Mouse (Mus musculus) stomach, postnatal 0 days (tissue): ENCODE results near the gene Elmo1. TPM values are rescaled to one million over a fixed set of nuclear protein-coding genes. Genes with fewer than 3 reads are reported as not detected.

ENCODE experiments used
- ATAC-seq: fragments of 200-750 bp; cut with Nextera tagmentation; 2 replicates; pipeline ENCODE4 v1.8.0; 2017; ENCODE audit not compliant: low FRiP score, low TSS enrichment
- DNase-seq: peaks from one replicate; pipeline ENCODE4 v3.0.0-alpha.2; 2016; ENCODE audit warnings: low spot score
- H3K27ac ChIP-seq: fragments of 300-500 bp; sonication (generic); replicated peaks from 2 replicates; pipeline ENCODE4 v1.5.1; 2014; ENCODE audit warnings: mild to moderate bottlenecking, control low read depth
- H3K27me3 ChIP-seq: fragments of 300-500 bp; sonication (generic); 2 replicates; pipeline ENCODE4 v1.6.1; 2014; ENCODE audit warnings: low read length; ENCODE audit not compliant: control insufficient read depth, insufficient read depth
- H3K36me3 ChIP-seq: fragments of 300-500 bp; sonication (generic); 2 replicates; pipeline ENCODE4 v1.6.1; 2014; ENCODE audit warnings: low read length, mixed read lengths; ENCODE audit not compliant: control insufficient read depth, insufficient read depth
- H3K4me1 ChIP-seq: fragments of 300-500 bp; sonication (generic); replicated peaks from 2 replicates; pipeline ENCODE4 v1.6.1; 2014; ENCODE audit warnings: antibody characterized with exemption; ENCODE audit not compliant: control insufficient read depth, insufficient read depth
- H3K4me2 ChIP-seq: fragments of 300-500 bp; sonication (generic); replicated peaks from 2 replicates; pipeline ENCODE4 v1.6.1; 2014; ENCODE audit warnings: low read depth, mild to moderate bottlenecking, control low read depth, moderate library complexity
- H3K4me3 ChIP-seq: fragments of 300-500 bp; sonication (generic); 2 replicates; pipeline ENCODE4 v1.5.1; 2014; ENCODE audit warnings: low read depth, low read length, control low read depth
- H3K9ac ChIP-seq: fragments of 300-500 bp; sonication (generic); 2 replicates; pipeline ENCODE4 v1.6.1; 2014; ENCODE audit warnings: mild to moderate bottlenecking, low read length, control low read depth, mixed read lengths
- H3K9me3 ChIP-seq: fragments of 300-500 bp; sonication (generic); 2 replicates; pipeline ENCODE4 v1.6.1; 2016; ENCODE audit warnings: low read length; ENCODE audit not compliant: control insufficient read depth
- CTCF ChIP-seq: IDR thresholded peaks from 2 replicates; pipeline ENCODE4 v1.5.1; 2016; ENCODE audit warnings: antibody characterized with exemption, low read depth, mild to moderate bottlenecking, moderate library complexity
- EP300 ChIP-seq: optimal IDR thresholded peaks from 2 replicates; pipeline ENCODE3; 2016; ENCODE audit warnings: antibody characterized with exemption
- WGBS: fragments of 180-500 bp; shearing (Covaris S2); extraction: QIAGEN DNeasy Blood & Tissue Kit; methylation state at CpG from one replicate; pipeline ENCODE4 v1.1.7; 2014; 5-methylcytosine and 5-hydroxymethylcytosine counted together
- polyA plus RNA-seq: library from polyadenylated mRNA; unstranded; fragments of >200 nt; fragmentation: Nextera tagmentation; extraction: Ambion mirVana; gene quantifications from 2 replicates; pipeline ENCODE4 v1.2.1, GENCODE M21; 2015

Elmo1 gene
- polyA plus RNA-seq, 1 experiment from 2014 or later: 5.0 TPM

DNA sequence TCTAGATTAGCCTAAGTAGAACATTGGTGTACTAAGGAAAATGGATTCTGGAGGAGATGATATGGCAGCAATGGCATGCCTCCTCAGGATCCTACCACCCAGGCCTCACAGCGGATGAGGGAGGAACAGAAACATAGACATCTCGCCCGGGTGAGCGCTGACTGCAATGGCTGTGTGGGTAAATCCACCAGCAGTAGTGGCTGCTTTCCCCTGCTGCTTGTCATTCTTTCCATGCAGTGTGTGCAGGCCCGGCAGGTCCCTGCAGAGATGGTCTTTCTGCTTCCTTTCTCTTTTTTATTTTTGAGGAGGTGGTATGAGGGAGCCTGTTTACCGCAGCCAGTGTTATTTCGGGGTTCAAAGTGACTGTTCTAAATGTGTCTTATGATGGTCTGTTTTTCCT is 143.3 kb downstream of the Elmo1 start:
- Histone ChIP-seq H3K9ac (no peak overlapping the region), H3K9me3 (no peaks in the 10 kb centered on the region), H3K4me2 (no peak overlapping the region), H3K4me3 (no peak overlapping the region), H3K4me1 (no peaks in the 10 kb centered on the region), H3K27ac (no peak overlapping the region), H3K36me3 (no peaks in the 10 kb centered on the region), H3K27me3 (no peaks in the 10 kb centered on the region)
- 89% methylated on average over 7 of the region's 7 CpGs for WGBS
- no peak for TF ChIP-seq CTCF
- no peak for TF ChIP-seq EP300
- ATAC-seq (no peak), DNase-seq (no peak)

DNA sequence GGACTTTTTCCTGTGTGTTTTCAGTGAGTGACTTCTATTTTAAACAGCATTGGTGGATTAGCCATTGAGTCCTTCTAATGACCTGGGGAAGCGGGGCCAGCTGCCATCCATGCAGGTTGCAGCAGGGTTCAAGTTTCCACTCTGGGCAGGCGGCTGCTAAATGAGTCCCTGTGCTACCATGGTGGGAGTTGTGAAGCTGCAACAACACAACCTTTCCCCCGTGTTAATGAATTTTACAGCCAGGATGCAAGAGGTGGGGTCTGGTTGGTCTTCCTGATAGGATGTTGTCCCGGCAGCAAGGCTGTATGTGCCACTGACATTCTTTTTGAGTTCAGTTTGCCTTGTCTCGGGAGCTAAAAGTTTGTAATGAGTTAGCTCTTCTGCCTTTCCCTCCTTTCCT is 147.2 kb downstream of the Elmo1 start:
- Histone ChIP-seq H3K27ac (no peak overlapping the region), H3K4me1 (no peaks in the 10 kb centered on the region), H3K4me2 (no peak overlapping the region), H3K36me3 (no peaks in the 10 kb centered on the region), H3K4me3 (no peak overlapping the region), H3K9me3 (no peaks in the 10 kb centered on the region), H3K27me3 (no peaks in the 10 kb centered on the region), H3K9ac (no peak overlapping the region)
- WGBS: 67% methylated on average over 5 of the region's 5 CpGs
- DNase-seq (no peak), ATAC-seq (no peak)
- TF ChIP-seq CTCF (no peak), EP300 (no peak)

DNA sequence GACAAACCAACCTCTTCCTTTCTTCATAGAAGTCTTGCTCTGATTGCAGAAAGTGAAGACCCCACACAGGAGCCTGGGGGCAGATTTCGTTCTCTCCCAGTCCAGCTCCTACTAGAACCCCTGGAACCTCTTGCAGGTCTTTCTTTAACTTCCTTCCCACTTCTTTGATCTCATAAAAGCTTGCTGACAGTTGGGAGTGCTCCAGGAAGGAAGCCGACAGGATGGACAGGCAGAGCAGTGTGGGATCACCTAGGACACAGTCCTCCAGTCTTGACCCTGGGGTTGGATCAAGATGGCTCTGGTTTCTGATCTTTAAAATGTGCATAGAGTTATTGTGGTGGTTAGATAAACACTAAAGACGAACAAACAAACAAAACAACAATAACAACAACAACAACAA is 147.8 kb downstream of the Elmo1 start:
- no peak for ATAC-seq
- no peaks in the 10 kb centered on the region for H3K27me3 ChIP-seq
- H3K4me1 ChIP-seq: no peaks in the 10 kb centered on the region
- DNase-seq: no peak
- H3K9me3 ChIP-seq: no peaks in the 10 kb centered on the region
- H3K4me3 ChIP-seq: no peak overlapping the region
- H3K27ac ChIP-seq: no peak overlapping the region
- H3K4me2 ChIP-seq: no peak overlapping the region
- 65% methylated on average over 3 of the region's 3 CpGs for WGBS
- H3K36me3 ChIP-seq: no peaks in the 10 kb centered on the region
- TF ChIP-seq EP300 (no peak), CTCF (no peak)
- no peak overlapping the region for H3K9ac ChIP-seq

DNA sequence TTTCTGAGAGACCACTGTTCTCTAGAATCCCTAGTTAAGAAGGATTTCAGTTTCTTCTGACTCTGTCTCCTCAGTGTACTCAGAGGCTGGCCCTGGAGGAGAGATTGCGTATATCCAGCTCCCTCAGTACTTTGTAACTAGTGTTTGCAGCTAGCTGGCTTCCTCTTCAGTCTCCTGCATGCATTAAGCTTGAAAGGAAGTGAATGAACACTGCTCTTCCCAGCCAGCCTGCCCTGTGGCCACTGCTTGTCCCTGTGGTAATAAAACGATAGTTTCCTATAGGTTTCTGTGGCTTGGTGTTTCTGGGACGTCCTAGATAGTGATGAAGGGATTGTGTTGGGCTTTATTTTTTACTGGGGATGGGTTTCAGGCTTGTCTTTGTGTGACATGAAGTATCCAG is 148.3 kb downstream of the Elmo1 start:
- 77% methylated on average over 3 of the region's 3 CpGs for WGBS
- no peak for DNase-seq
- Histone ChIP-seq H3K27me3 (no peaks in the 10 kb centered on the region), H3K27ac (no peak overlapping the region), H3K4me2 (no peak overlapping the region), H3K4me1 (no peaks in the 10 kb centered on the region), H3K4me3 (no peak overlapping the region), H3K36me3 (no peaks in the 10 kb centered on the region), H3K9me3 (no peaks in the 10 kb centered on the region), H3K9ac (no peak overlapping the region)
- TF ChIP-seq CTCF: no peak
- no peak for TF ChIP-seq EP300
- ATAC-seq: no peak

DNA sequence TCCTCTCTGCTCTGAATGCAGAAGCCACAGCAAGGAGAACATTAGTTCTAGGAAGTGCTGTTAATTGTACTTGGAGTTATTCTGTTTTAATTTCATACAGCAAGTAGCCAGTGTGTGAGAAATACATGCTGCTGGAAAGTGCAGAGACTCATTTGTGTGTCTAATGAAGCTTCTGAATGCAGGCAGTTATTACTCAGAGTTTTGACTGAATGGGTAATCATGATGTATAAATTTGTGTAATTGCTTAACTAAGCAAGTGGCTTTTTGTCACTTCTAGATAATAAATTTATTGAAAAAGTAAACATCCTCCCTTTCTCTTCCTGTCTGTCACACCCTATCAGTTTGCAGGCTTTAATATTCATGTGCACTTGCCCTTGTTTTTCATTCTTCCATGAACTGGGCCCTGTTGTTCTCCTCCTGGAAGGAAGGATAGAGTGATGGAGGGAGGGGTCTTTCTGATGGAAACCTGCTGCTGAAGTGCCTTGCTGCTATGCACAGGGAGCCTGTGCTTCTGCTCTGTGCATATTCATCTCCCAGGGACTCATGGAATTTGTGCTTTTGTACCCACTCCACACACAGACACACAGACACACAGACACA is 159.8 kb downstream of the Elmo1 start:
- DNase-seq: no peak
- H3K4me3 ChIP-seq: no peak overlapping the region
- ATAC-seq: no peak

DNA sequence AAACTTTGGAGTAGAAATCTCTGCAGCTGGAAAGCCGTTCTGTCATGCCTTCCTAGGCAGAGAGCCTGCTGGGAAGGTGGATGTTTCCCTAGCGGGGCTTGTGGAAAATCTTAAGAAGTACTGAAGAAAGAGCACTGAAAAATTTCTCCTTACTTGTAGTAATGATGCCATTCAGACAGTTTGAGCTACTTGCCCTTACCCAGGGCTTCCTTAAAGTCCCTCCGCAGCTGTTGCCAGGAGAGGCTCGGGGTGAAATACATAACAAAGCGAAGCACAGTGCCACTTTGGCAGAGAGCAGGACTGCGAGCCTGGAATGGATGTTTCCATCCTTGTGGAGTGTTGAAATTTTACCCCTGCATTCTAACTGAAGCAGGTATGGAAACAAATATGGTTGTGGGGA is 164.5 kb downstream of the Elmo1 start:
- H3K9me3 ChIP-seq: no peaks in the 10 kb centered on the region
- TF ChIP-seq CTCF (no peak), EP300 (no peak)
- H3K9ac ChIP-seq: no peak overlapping the region
- H3K4me3 ChIP-seq: no peak overlapping the region
- ATAC-seq (no peak), DNase-seq (no peak)
- H3K36me3 ChIP-seq: no peaks in the 10 kb centered on the region
- H3K27ac ChIP-seq: peak overlapping the region; percentile 69; the same call in 1 of the 2 replicates
- no peak overlapping the region for H3K4me2 ChIP-seq
- 61% methylated on average over 6 of the region's 6 CpGs for WGBS
- H3K27me3 ChIP-seq: no peaks in the 10 kb centered on the region
- no peaks in the 10 kb centered on the region for H3K4me1 ChIP-seq

More for the DNA sequence above, 159.8 kb downstream of the Elmo1 start:
- no peaks in the 10 kb centered on the region for H3K36me3 ChIP-seq
- TF ChIP-seq EP300 (no peak), CTCF (no peak)
- H3K9ac ChIP-seq: no peak overlapping the region
- no peak overlapping the region for H3K4me2 ChIP-seq
- no peaks in the 10 kb centered on the region for H3K4me1 ChIP-seq
- no peak overlapping the region for H3K27ac ChIP-seq
- no peaks in the 10 kb centered on the region for H3K27me3 ChIP-seq
- H3K9me3 ChIP-seq: no peaks in the 10 kb centered on the region
